Mouse (Mus musculus): ENCODE results near the gene Vmn1r219.
"Not testable (repeated sequence)": the region's sequence is repeated elsewhere in the genome, so short reads cannot be mapped to it uniquely, and the experiment has no call there.

Vmn1r219 gene

GRCm38 (mm10) chr13:23159012-23159411 is at the start of gene Vmn1r219:
Vmn1r219 (plus strand) TSS chr13:23159312.
- DNase-seq (ENCODE audit: low spot score) = no peak

GRCm38 (mm10) chr13:23118126-23118525 is 41.0 kb upstream of the Vmn1r219 start, which contains the start of gene Vmn1r217:
Vmn1r217 (minus strand) TSS chr13:23118226.
- DNase-seq (ENCODE audit: low spot score) = not testable (repeated sequence)

- no peak for DNase-seq (ENCODE audit: low spot score)
These were observed 38.5 kb upstream of the Vmn1r219 start for GRCm38 (mm10) chr13:23120611-23121010.

- DNase-seq (ENCODE audit: low spot score) = no peak
These were observed 26.0 kb upstream of the Vmn1r219 start, which contains the start of gene Vmn1r218 for GRCm38 (mm10) chr13:23133099-23133498. Vmn1r218 (plus strand) TSS chr13:23133155.

DNA sequence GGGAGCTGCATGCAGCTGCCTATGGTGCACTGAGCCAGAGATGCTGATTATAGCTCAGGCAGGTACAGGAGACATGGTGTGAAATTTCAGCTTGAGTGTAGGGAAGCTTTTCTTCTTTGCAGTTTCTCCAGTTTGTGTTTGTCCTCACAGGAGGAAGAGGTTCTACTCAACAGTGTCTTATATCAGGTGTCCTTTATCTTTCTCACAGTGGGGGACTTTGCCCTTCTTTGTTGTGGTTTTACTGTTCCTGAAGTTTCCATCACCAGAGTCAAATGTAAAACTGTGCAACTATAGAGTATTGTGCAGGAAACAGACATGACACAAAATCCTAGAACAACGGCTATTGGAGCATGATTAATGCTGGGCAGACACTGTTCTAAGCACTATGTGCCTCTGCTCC is 25.6 kb upstream of the Vmn1r219 start:
- DNase-seq (ENCODE audit: low spot score) = no peak

- no peak for DNase-seq (ENCODE audit: low spot score)
These were observed 20.2 kb upstream of the Vmn1r219 start for GRCm38 (mm10) chr13:23138880-23139279.

DNA sequence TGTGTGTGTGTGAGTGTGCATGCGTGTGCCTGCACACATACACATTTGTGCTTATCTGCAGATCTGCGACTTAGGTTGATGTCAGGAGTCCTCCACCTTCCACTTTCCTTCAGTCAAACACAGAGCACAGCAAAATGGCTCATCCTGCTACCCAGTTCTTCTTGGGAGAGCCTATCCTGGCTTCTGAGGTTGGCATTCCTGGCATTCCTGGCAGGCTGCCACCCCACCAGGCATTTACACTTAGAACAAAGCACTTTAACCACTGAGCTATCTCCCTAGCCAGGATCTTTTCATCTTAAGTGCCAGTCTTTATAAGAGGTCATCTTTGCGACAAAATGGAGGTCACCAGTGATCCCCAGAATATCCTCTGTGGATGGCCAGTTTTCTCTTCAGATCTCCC is 1.3 kb upstream of the Vmn1r219 start:
- DNase-seq (ENCODE audit: low spot score) = no peak

DNA sequence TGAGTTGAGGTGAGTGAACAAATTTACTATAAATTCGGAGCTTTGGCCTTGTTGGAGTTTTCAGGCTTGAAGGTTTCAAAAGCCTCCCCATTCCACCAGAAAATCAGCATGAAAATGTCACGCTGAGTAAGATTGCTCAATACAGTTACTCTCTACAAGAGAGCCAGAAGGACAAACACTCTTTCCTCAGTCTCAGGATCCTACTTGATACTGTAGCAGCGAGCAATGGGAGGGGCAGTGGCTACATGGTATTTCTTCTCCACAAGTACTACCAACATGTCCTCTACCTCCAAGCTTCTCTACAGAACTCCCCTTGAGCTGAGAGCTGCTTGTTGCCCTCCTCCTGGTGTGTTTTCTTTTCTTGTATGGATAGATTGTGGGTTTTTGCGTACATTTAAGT is 7.4 kb downstream of the Vmn1r219 start:
- DNase-seq (ENCODE audit: low spot score) = not testable (repeated sequence)

GRCm38 (mm10) chr13:23187875-23188274 is 28.8 kb downstream of the Vmn1r219 start, which contains the start of gene Vmn1r220:
Vmn1r220 (minus strand) TSS chr13:23187975.
- DNase-seq (ENCODE audit: low spot score) = no peak

DNA sequence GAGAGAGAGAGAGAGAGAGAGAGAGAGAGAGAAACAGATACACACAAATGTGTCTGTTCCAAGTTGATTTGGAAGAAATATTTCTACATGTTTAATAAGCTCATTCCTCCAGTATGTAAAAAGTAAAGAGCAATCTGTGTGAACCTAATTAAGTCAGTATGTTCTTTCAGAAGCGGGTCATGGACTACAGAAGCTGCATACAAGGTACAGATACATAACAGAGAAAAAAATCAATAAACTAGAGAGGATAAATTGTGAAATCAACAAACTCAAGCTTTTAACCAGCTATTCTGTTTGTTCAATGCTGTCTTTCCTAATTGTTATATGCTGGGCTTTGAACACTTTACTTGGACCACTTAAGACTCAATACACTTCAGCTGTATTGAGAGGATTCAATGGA is 44.8 kb downstream of the Vmn1r219 start:
- not testable (repeated sequence) for DNase-seq (ENCODE audit: low spot score)

- DNase-seq (ENCODE audit: low spot score) = not testable (repeated sequence)
These were observed 54.7 kb downstream of the Vmn1r219 start, which contains the start of gene Vmn1r221 for GRCm38 (mm10) chr13:23213827-23214226. Vmn1r221 (plus strand) TSS chr13:23214127.

Data from ovary, postnatal 36 days (tissue).